In genomic region chr11:35075411-35075810, GRCm38 (mm10) we compare ENCODE assay signal across 17 mouse cellular contexts. TPM values are rescaled to one million over a fixed set of nuclear protein-coding genes. Genes with fewer than 3 reads are reported as not detected.
"Had no signal": no experiment of that assay in that cellular context is flagged by ENCODE, and none has a peak within 500 bp of the region (broad histone marks: within the 10 kb centered on the region; RNA-seq: fewer than 3 reads in every experiment).

No protein-coding gene starts in this region.

- H3K27me3 ChIP-seq: neural tube, embryonic 13.5 days; neural tube, embryonic 15.5 days; stomach, embryonic 15.5 days had no signal

- DNase-seq: retina, postnatal 1 day; right cerebral cortex, adult 18-20 months; right cerebral cortex, postnatal 14 days; right cerebral cortex, postnatal 25 days; right cerebral cortex, postnatal 4 days; spleen, adult 18-20 months; thymus, adult 18-20 months; thymus, adult 2 months; thymus, postnatal 14 days; thymus, postnatal 25 days; thymus, postnatal 36 days; thymus, postnatal 4 days had no signal

- H3K27ac ChIP-seq: neural tube, embryonic 13.5 days; neural tube, embryonic 15.5 days; stomach, embryonic 15.5 days; stomach, postnatal 0 days had no signal

- H3K4me1 ChIP-seq: stomach, embryonic 15.5 days had no signal

- H3K9ac ChIP-seq: neural tube, embryonic 13.5 days; neural tube, embryonic 15.5 days; stomach, embryonic 15.5 days had no signal

- H3K36me3 ChIP-seq: neural tube, embryonic 13.5 days; neural tube, embryonic 15.5 days; stomach, embryonic 15.5 days had no signal

- H3K4me3 ChIP-seq: neural tube, embryonic 13.5 days; neural tube, embryonic 15.5 days; stomach, embryonic 15.5 days had no signal

- H3K9me3 ChIP-seq: neural tube, embryonic 13.5 days; neural tube, embryonic 15.5 days; stomach, embryonic 15.5 days had no signal

- H3K4me2 ChIP-seq: neural tube, embryonic 13.5 days; neural tube, embryonic 15.5 days; stomach, embryonic 15.5 days had no signal

RNA-seq across cellular contexts. Expression of gene Slit3, which starts 45.6 kb away (rescaled TPM):
- total RNA-seq: neutrophil, adult 5-6 weeks had no signal
